Mouse (Mus musculus): ENCODE results near the gene Prokr1.

GRCm38 (mm10) chr6:87567686-87568593 lies 22.6 kb downstream of the Prokr1 start:
- no peak for TF ChIP-seq TAL1 (IDR thresholded peaks at IDR 0.05; ENCODE audit: low read length)
- TF ChIP-seq GATA1 (IDR thresholded peaks at IDR 0.05; ENCODE audit: low read length) = no peak

Measured in erythroblast, embryonic 14.5 days (primary cell).